In the genomic region with DNA sequence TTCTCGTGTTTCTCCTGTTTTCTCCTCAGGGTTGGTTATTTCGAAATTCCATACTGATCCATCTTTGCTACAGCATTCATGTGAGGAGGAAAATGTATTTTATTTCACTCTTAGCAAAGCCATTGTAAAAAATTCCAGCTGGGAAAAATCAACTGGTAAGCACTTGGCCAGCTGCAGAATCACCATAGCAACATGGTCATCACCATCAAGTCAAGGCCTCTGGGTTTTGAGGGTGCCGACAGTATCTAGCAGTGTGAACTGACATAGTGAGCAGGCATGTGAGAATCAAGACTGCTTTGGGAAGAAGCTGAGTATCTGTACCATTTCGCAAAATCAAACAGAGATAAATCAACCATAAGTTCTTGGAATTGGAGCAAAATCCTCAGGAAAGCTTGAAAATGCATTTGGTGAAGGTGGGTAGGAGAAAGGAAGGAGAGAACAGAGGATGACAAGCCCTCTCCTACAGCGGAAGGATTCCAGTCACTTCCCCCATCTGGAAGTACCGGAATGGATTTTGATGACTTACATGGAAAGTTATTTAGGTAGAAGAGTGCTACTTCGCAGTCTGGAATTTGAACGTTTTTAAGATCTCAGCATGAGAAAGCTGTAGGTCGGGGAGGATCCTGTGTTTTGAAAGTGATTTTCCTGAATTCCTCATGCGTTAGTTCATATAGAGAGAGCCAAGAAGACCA, we compare ENCODE assay signal across 14 mouse cellular contexts.
DNase-seq lines count a peak whose midpoint lies in the region; ATAC-seq lines count a peak whose summit lies in the region.
"Had no signal": no experiment of that assay in that cellular context is flagged by ENCODE, and none has a peak within 500 bp of the region (broad histone marks: within the 10 kb centered on the region; RNA-seq: fewer than 3 reads in every experiment).

No protein-coding gene starts in this region.

- DNase-seq in kidney, postnatal 10 days: peak; percentile 37
- DNase-seq in forelimb bud, embryonic 11.5 days (ENCODE audit: low read depth, low spot score): peak; percentile 44
- DNase-seq in B cell, adult 2 months: no peak
- no peak for DNase-seq in cerebellum, adult 11-12 months
- no peak for DNase-seq in left cerebral cortex, adult 11 months (ENCODE audit: low spot score)
- DNase-seq: cerebellum, postnatal 25 days; layer of hippocampus, adult 9-11 months; right cerebral cortex, postnatal 25 days had no signal

- no peak overlapping the region for H3K27ac ChIP-seq in kidney, embryonic 16.5 days (ENCODE audit: low read length)
- no peak overlapping the region for H3K27ac ChIP-seq in heart, embryonic 13.5 days (replicated peaks)
- H3K27ac ChIP-seq in lung, embryonic 16.5 days (ENCODE audit: low read length): no peak overlapping the region
- H3K27ac ChIP-seq: liver, embryonic 12.5 days; midbrain, embryonic 12.5 days; neural tube, embryonic 12.5 days had no signal

- ATAC-seq in kidney, embryonic 16.5 days (ENCODE audit: low FRiP score, low TSS enrichment): no peak
- no peak for ATAC-seq in heart, embryonic 13.5 days (ENCODE audit: extremely low read depth, insufficient number of reproducible peaks, low FRiP score, low TSS enrichment)
- peak; percentile 95 for ATAC-seq in lung, embryonic 16.5 days (ENCODE audit: low read depth)
- ATAC-seq: liver, embryonic 12.5 days had no signal

- 74% methylated on average over 10 of the region's 10 CpGs for WGBS in kidney, embryonic 16.5 days
- WGBS in heart, embryonic 13.5 days: 56% methylated on average over 10 of the region's 10 CpGs
- WGBS in lung, embryonic 16.5 days: 51% methylated on average over 10 of the region's 10 CpGs

- no peak overlapping the region for H3K4me2 ChIP-seq in kidney, embryonic 16.5 days (replicated peaks; ENCODE audit: low read depth, low read length)
- H3K4me2 ChIP-seq in heart, embryonic 13.5 days: 0 out of 2 replicates have a peak overlapping the region, but pooled peaks have one; percentile 4
- H3K4me2 ChIP-seq in lung, embryonic 16.5 days (ENCODE audit: low read depth, low read length): peak overlapping the region; percentile 8; the same call in 1 of the 2 replicates
- H3K4me2 ChIP-seq: liver, embryonic 12.5 days; midbrain, embryonic 12.5 days; neural tube, embryonic 12.5 days had no signal

- no peaks in the 10 kb centered on the region for H3K36me3 ChIP-seq in kidney, embryonic 16.5 days (ENCODE audit: insufficient read depth, low read length)
- H3K36me3 ChIP-seq in heart, embryonic 13.5 days: no peaks in the 10 kb centered on the region
- H3K36me3 ChIP-seq in lung, embryonic 16.5 days (ENCODE audit: control insufficient read depth, insufficient read depth, low read length): no peaks in the 10 kb centered on the region
- H3K36me3 ChIP-seq: liver, embryonic 12.5 days; midbrain, embryonic 12.5 days; neural tube, embryonic 12.5 days had no signal

- no peak overlapping the region for H3K4me3 ChIP-seq in kidney, embryonic 16.5 days (ENCODE audit: low read length)
- H3K4me3 ChIP-seq in heart, embryonic 13.5 days: no peak overlapping the region
- no peak overlapping the region for H3K4me3 ChIP-seq in lung, embryonic 16.5 days (ENCODE audit: low read length)
- H3K4me3 ChIP-seq: liver, embryonic 12.5 days; midbrain, embryonic 12.5 days; neural tube, embryonic 12.5 days had no signal

- no peaks in the 10 kb centered on the region for H3K27me3 ChIP-seq in kidney, embryonic 16.5 days (ENCODE audit: insufficient read depth, low read length)
- no peaks in the 10 kb centered on the region for H3K27me3 ChIP-seq in heart, embryonic 13.5 days (replicated peaks)
- no peaks in the 10 kb centered on the region for H3K27me3 ChIP-seq in lung, embryonic 16.5 days (ENCODE audit: control insufficient read depth, insufficient read depth, low read depth, low read length)
- H3K27me3 ChIP-seq: liver, embryonic 12.5 days; midbrain, embryonic 12.5 days; neural tube, embryonic 12.5 days had no signal

- no peaks in the 10 kb centered on the region for H3K4me1 ChIP-seq in kidney, embryonic 16.5 days (ENCODE audit: insufficient read depth, low read length)
- H3K4me1 ChIP-seq in heart, embryonic 13.5 days: 0 out of 2 replicates have a peak, but pooled peaks cover 5% of the 10 kb centered on the region
- H3K4me1 ChIP-seq in lung, embryonic 16.5 days (replicated peaks; ENCODE audit: control insufficient read depth, insufficient read depth, low read length): peaks cover 4% of the 10 kb centered on the region; the same call in 1 of the 2 replicates
- H3K4me1 ChIP-seq: liver, embryonic 12.5 days; midbrain, embryonic 12.5 days; neural tube, embryonic 12.5 days had no signal

- no peaks in the 10 kb centered on the region for H3K9me3 ChIP-seq in kidney, embryonic 16.5 days (ENCODE audit: low read length)
- H3K9me3 ChIP-seq in heart, embryonic 13.5 days: no peaks in the 10 kb centered on the region
- H3K9me3 ChIP-seq in lung, embryonic 16.5 days (ENCODE audit: control insufficient read depth, low read length): no peaks in the 10 kb centered on the region
- H3K9me3 ChIP-seq: liver, embryonic 12.5 days; midbrain, embryonic 12.5 days; neural tube, embryonic 12.5 days had no signal

- no peak overlapping the region for H3K9ac ChIP-seq in kidney, embryonic 16.5 days (replicated peaks; ENCODE audit: low read length)
- no peak overlapping the region for H3K9ac ChIP-seq in heart, embryonic 13.5 days
- no peak overlapping the region for H3K9ac ChIP-seq in lung, embryonic 16.5 days (ENCODE audit: low read length)
- H3K9ac ChIP-seq: liver, embryonic 12.5 days; midbrain, embryonic 12.5 days; neural tube, embryonic 12.5 days had no signal

Comparison
In these comparisons a context has a peak if more than half of its experiments do, and no peak if none do; other contexts are left out.
1. DNase-seq: peak in kidney, postnatal 10 days (single experiment) and forelimb bud, embryonic 11.5 days (single experiment); none in B cell, adult 2 months (0 of 2), cerebellum, adult 11-12 months (single experiment) and left cerebral cortex, adult 11 months (single experiment).